Mouse (Mus musculus) cerebellum, adult 2 months (tissue): ENCODE results near the gene Grid1.

Experiments used
- CTCF ChIP-seq: fragments of 200-500 bp; IDR thresholded peaks from 2 replicates; pipeline ENCODE4 v1.5.1; 2011; ENCODE audit warnings: low read depth, mild to moderate bottlenecking, control low read depth, low read length, moderate library complexity, borderline replicate concordance; ENCODE audit not compliant: insufficient read depth
- POLR2A ChIP-seq: fragments of 200-500 bp; IDR thresholded peaks from 2 replicates; pipeline ENCODE4 v1.6.1; 2011; ENCODE audit warnings: low read length, control low read depth, borderline replicate concordance; ENCODE audit not compliant: insufficient read depth

GRCm38 (mm10) chr14:35486017-35486416 is 666.1 kb downstream of the Grid1 start:
- TF ChIP-seq POLR2A (no peak), CTCF (no peak)
